Mouse (Mus musculus): ENCODE data around the gene Batf.

- no peak for TF ChIP-seq CTCF (conservative IDR thresholded peaks at IDR 0.05; ENCODE audit: low read length)
- no peak for TF ChIP-seq POU5F1 (IDR thresholded peaks at IDR 0.05; ENCODE audit: borderline replicate concordance, low read length)
Measured at GRCm38 (mm10) chr12:85728181-85728580, 41.7 kb downstream of the Batf start.

Data from E14TG2a.4 (cell line).